Mouse (Mus musculus): ENCODE measurements around the gene Adcy6.
A peak's percentile ranks its signal among the peaks of the same experiment; 100 is the strongest.

The Adcy6 gene

GRCm38 (mm10) chr15:98609331-98610130 lies at the start of gene Adcy6:
Gene Adcy6 (minus strand): TSS chr15:98610076.
- DNase-seq = peak; percentile 82 to 89

GRCm38 (mm10) chr15:98656982-98657751 lies 47.3 kb upstream of the Adcy6 start:
- DNase-seq = no peak

- DNase-seq = no peak
These were observed 42.3 kb upstream of the Adcy6 start for GRCm38 (mm10) chr15:98652174-98652573.

- no peak for DNase-seq
These were observed 41.6 kb upstream of the Adcy6 start for GRCm38 (mm10) chr15:98651431-98651830.

- no peak for DNase-seq
These were observed 38.2 kb upstream of the Adcy6 start for GRCm38 (mm10) chr15:98648071-98648470.

GRCm38 (mm10) chr15:98647308-98647707 lies 37.4 kb upstream of the Adcy6 start:
- no peak for DNase-seq

GRCm38 (mm10) chr15:98646737-98647136 lies 36.9 kb upstream of the Adcy6 start:
- DNase-seq = no peak

GRCm38 (mm10) chr15:98645057-98646026 lies 35.5 kb upstream of the Adcy6 start:
- DNase-seq = no peak

- DNase-seq = no peak
These were observed 34.5 kb upstream of the Adcy6 start for GRCm38 (mm10) chr15:98644406-98644805.

GRCm38 (mm10) chr15:98640157-98640556 lies 30.3 kb upstream of the Adcy6 start:
- no peak for DNase-seq

GRCm38 (mm10) chr15:98637155-98637554 lies 27.3 kb upstream of the Adcy6 start:
- no peak for DNase-seq

GRCm38 (mm10) chr15:98636517-98636916 lies 26.6 kb upstream of the Adcy6 start:
- no peak for DNase-seq

GRCm38 (mm10) chr15:98635291-98635841 lies 25.5 kb upstream of the Adcy6 start:
- DNase-seq = peak in 1 of 2 experiments; percentile 37

GRCm38 (mm10) chr15:98634541-98635081 lies 24.7 kb upstream of the Adcy6 start:
- peak; percentile 86 to 89 for DNase-seq

- peak in 1 of 2 experiments; percentile 18 for DNase-seq
These were observed 24.1 kb upstream of the Adcy6 start for GRCm38 (mm10) chr15:98633822-98634470.

GRCm38 (mm10) chr15:98632921-98633320 lies 23.0 kb upstream of the Adcy6 start:
- DNase-seq = no peak

GRCm38 (mm10) chr15:98632107-98632744 lies 22.4 kb upstream of the Adcy6 start:
- no peak for DNase-seq

GRCm38 (mm10) chr15:98631493-98631892 lies 21.6 kb upstream of the Adcy6 start:
- DNase-seq = peak; percentile 82 to 83

GRCm38 (mm10) chr15:98630540-98630939 lies 20.7 kb upstream of the Adcy6 start, which contains the start of gene Cacnb3:
Gene Cacnb3 (plus strand): TSS chr15:98630840.
- no peak for DNase-seq

GRCm38 (mm10) chr15:98629464-98629863 lies 19.6 kb upstream of the Adcy6 start:
- no peak for DNase-seq
